Mouse (Mus musculus): ENCODE measurements around the gene Bbs9. TPM values are rescaled to one million over a fixed set of nuclear protein-coding genes. Genes with fewer than 3 reads are reported as not detected.
A peak's percentile ranks its signal among the peaks of the same experiment; 100 is the strongest.

Bbs9 gene
- total RNA-seq, 2 experiments from 2014 or later = 9.5 to 11.5 TPM

- no peak for DNase-seq
- no peak for TF ChIP-seq CTCF (IDR thresholded peaks at IDR 0.05)
- Histone ChIP-seq H3K4me3 (peak overlapping the region; percentile 90), H3K27ac (peak overlapping the region; percentile 83)
- intact Hi-C loops (cut with DNase I) = no loop called here
These were observed 750 bp downstream of the Bbs9 start for GRCm38 (mm10) chr9:22476265-22476664.

DNA sequence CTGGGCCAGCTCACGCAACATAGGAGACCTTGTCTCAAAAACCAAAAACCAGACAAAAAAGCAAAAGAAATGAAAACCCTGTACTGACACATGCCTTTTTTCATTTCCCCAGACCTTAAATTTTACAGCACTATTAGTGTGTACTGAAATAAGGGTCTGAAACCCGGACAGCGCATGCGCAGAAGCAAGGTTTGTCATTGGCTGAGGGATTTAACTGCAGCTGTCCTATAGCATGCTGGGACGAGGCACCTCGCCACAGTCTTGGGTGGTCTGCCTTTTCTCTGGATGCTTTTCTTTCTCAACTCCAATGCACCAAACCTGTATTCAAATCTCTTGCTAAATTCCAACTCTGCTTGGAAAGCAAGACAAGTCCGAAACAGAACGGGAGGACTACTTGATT is 3.4 kb downstream of the Bbs9 start:
- DNase-seq = no peak
- no peak for TF ChIP-seq CTCF (IDR thresholded peaks at IDR 0.05)
- no peak overlapping the region for H3K4me3 ChIP-seq
- H3K27ac ChIP-seq = no peak overlapping the region
- intact Hi-C loops (cut with DNase I) = no loop called here

GRCm38 (mm10) chr9:22483866-22484561 is 8.5 kb downstream of the Bbs9 start:
- no peak overlapping the region for H3K4me3 ChIP-seq
- TF ChIP-seq CTCF (IDR thresholded peaks at IDR 0.05) = no peak
- no peak for DNase-seq
- no peak overlapping the region for H3K27ac ChIP-seq
- intact Hi-C loops (cut with DNase I) = no loop called here

- no peak for DNase-seq
- no peak overlapping the region for H3K4me3 ChIP-seq
- TF ChIP-seq CTCF (IDR thresholded peaks at IDR 0.05) = no peak
- no peak overlapping the region for H3K27ac ChIP-seq
- intact Hi-C loops (cut with DNase I) = no loop called here
These were observed 9.2 kb downstream of the Bbs9 start for GRCm38 (mm10) chr9:22484562-22485308.

GRCm38 (mm10) chr9:22486211-22486610 is 10.7 kb downstream of the Bbs9 start:
- intact Hi-C loops (cut with DNase I) = no loop called here
- TF ChIP-seq CTCF (IDR thresholded peaks at IDR 0.05) = no peak
- Histone ChIP-seq H3K4me3 (no peak overlapping the region), H3K27ac (no peak overlapping the region)
- DNase-seq = no peak

- Histone ChIP-seq H3K4me3 (no peak overlapping the region), H3K27ac (no peak overlapping the region)
- no peak for TF ChIP-seq CTCF (IDR thresholded peaks at IDR 0.05)
- no peak for DNase-seq
- intact Hi-C loops (cut with DNase I) = no loop called here
These were observed 13.4 kb downstream of the Bbs9 start for GRCm38 (mm10) chr9:22488963-22489362.

GRCm38 (mm10) chr9:22494203-22494807 is 18.8 kb downstream of the Bbs9 start:
- intact Hi-C loops (cut with DNase I) = no loop called here
- H3K27ac ChIP-seq = no peak overlapping the region
- no peak for TF ChIP-seq CTCF (IDR thresholded peaks at IDR 0.05)
- DNase-seq = no peak
- no peak overlapping the region for H3K4me3 ChIP-seq

- TF ChIP-seq CTCF (IDR thresholded peaks at IDR 0.05) = peak; percentile 40
- DNase-seq = no peak
- Histone ChIP-seq H3K4me3 (no peak overlapping the region), H3K27ac (no peak overlapping the region)
- intact Hi-C loops (cut with DNase I) = no loop called here
These were observed 19.6 kb downstream of the Bbs9 start for GRCm38 (mm10) chr9:22495133-22495532.

DNA sequence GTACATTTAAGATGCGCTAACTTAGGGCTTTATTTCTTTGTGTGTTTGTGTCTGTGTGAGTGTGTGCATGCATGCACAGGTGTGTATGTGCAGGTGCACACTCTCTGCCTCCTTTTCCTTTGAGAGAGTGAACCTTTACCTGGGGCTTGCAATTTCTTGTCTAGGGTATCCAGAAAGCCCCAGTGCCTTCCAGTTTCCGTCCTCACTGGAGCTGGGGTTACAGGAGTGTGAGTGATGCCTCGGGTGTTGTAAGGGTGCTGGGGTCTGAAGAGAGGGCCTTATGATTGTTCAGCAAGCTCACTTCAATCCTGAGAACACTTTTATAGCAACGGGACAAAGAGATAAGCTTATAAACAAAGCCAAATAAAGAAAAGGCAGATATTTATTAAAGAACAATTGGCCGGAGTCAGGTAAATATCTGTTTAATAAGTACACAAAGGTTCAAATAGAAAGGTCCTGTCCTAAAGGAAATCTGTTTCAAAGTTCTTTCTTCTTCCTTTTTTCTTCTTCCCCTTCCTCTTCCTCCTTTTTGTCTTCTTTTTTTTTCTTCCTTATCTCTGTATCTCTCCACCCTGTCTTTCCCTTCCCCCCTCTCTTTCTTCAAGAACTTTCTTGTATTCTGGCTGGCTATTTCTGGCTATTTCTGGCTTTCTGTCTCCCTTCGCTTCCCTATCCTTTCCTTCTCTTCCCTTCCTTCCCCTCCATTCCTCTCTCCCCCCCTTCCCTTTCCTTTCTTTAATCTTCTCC is 21.7 kb downstream of the Bbs9 start:
- H3K4me3 ChIP-seq = no peak overlapping the region
- no peak for DNase-seq
- TF ChIP-seq CTCF (IDR thresholded peaks at IDR 0.05) = no peak
- H3K27ac ChIP-seq = no peak overlapping the region
- intact Hi-C loops (cut with DNase I) = no loop called here

- no peak overlapping the region for H3K27ac ChIP-seq
- H3K4me3 ChIP-seq = no peak overlapping the region
- intact Hi-C loops (cut with DNase I) = no loop called here
- no peak for DNase-seq
- TF ChIP-seq CTCF (IDR thresholded peaks at IDR 0.05) = no peak
These were observed 27.5 kb downstream of the Bbs9 start for GRCm38 (mm10) chr9:22502972-22503371.

- intact Hi-C loops (cut with DNase I) = no loop called here
- H3K4me3 ChIP-seq = no peak overlapping the region
- no peak for TF ChIP-seq CTCF (IDR thresholded peaks at IDR 0.05)
- H3K27ac ChIP-seq = no peak overlapping the region
- no peak for DNase-seq
These were observed 28.1 kb downstream of the Bbs9 start for GRCm38 (mm10) chr9:22503581-22503980.

- TF ChIP-seq CTCF (IDR thresholded peaks at IDR 0.05) = no peak
- DNase-seq = no peak
- intact Hi-C loops (cut with DNase I) = no loop called here
- H3K27ac ChIP-seq = no peak overlapping the region
- H3K4me3 ChIP-seq = no peak overlapping the region
These were observed 30.1 kb downstream of the Bbs9 start for GRCm38 (mm10) chr9:22505574-22505973.

DNA sequence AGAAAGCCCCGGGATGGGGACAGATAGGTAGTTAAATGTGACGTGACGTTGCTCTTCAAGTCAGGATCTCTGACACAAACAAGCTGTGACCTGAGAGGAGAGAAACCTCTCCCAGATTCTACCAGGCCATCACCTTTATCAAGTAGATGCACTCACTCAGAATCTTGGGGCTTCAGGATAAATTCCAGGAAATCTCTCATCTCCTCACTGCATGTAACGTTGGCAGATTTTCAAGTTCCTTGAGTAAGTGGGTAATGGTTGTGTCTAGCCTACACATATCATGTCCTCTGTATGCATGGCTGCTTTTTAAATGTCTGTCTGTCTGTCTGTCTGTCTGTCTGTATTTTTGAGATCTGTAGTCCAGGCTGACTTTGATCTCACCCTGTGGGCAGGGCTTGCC is 39.6 kb downstream of the Bbs9 start:
- TF ChIP-seq CTCF (IDR thresholded peaks at IDR 0.05) = no peak
- no peak for DNase-seq
- Histone ChIP-seq H3K27ac (no peak overlapping the region), H3K4me3 (no peak overlapping the region)
- intact Hi-C loops (cut with DNase I) = no loop called here

Data from gastrocnemius, adult 2 months (tissue).